ENCODE assay signal across 26 mouse cellular contexts in the genomic region with DNA sequence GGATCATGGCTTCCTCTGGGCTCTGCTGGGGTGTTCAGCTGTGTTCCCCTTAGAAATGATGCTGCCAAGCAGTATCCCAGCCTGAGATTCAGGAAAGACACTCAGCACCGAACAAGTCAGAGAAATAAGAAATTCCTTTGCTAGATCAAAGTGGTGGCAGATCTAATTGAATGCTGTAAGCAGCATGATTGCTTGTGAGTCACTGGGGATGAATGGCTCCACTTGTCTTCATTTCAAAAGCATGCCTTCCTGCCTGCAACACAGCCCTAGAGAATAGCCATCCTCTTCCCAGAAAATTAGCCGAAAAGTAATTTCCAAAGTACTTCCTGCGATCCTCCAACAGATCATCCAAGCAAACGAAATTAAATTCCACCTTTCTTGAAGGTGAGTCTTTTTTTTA.
DNase-seq lines count a peak whose midpoint lies in the region; ATAC-seq and TF ChIP-seq lines count a peak whose summit lies in the region.
"Had no signal": no experiment of that assay in that cellular context is flagged by ENCODE, and none has a peak within 500 bp of the region (broad histone marks: within the 10 kb centered on the region; RNA-seq: fewer than 3 reads in every experiment).

No protein-coding gene starts in this region.

- ATAC-seq in hindbrain, postnatal 0 days, result no peak
- no peak for ATAC-seq in hindbrain, embryonic 13.5 days (ENCODE audit: low FRiP score)
- ATAC-seq: CD4-positive, CD25-positive, alpha-beta regulatory T cell, adult 4 months; forebrain, embryonic 14.5 days; forebrain, postnatal 0 days; intestine, embryonic 15.5 days had no signal

- H3K4me2 ChIP-seq in hindbrain, postnatal 0 days (ENCODE audit: low read depth, low read length), result no peak overlapping the region
- no peak overlapping the region for H3K4me2 ChIP-seq in hindbrain, embryonic 13.5 days
- H3K4me2 ChIP-seq: embryonic facial prominence, embryonic 15.5 days; heart, embryonic 13.5 days; hindbrain, embryonic 15.5 days; intestine, embryonic 15.5 days had no signal

- no peaks in the 10 kb centered on the region for H3K9me3 ChIP-seq in hindbrain, postnatal 0 days (ENCODE audit: low read length)
- H3K9me3 ChIP-seq in hindbrain, embryonic 13.5 days, result no peaks in the 10 kb centered on the region
- H3K9me3 ChIP-seq: embryonic facial prominence, embryonic 15.5 days; heart, embryonic 13.5 days; hindbrain, embryonic 15.5 days; intestine, embryonic 15.5 days had no signal

- H3K27me3 ChIP-seq in hindbrain, postnatal 0 days (ENCODE audit: insufficient read depth, low read length), result no peaks in the 10 kb centered on the region
- H3K27me3 ChIP-seq in hindbrain, embryonic 13.5 days, result no peaks in the 10 kb centered on the region
- H3K27me3 ChIP-seq: embryonic facial prominence, embryonic 15.5 days; heart, embryonic 13.5 days; hindbrain, embryonic 15.5 days; intestine, embryonic 15.5 days had no signal

- no peak overlapping the region for H3K4me3 ChIP-seq in hindbrain, postnatal 0 days (ENCODE audit: low read length)
- H3K4me3 ChIP-seq in hindbrain, embryonic 13.5 days, result no peak overlapping the region
- H3K4me3 ChIP-seq: embryonic facial prominence, embryonic 15.5 days; heart, embryonic 13.5 days; hindbrain, embryonic 15.5 days; intestine, embryonic 15.5 days had no signal

- H3K9ac ChIP-seq in hindbrain, postnatal 0 days (replicated peaks; ENCODE audit: low read length), result no peak overlapping the region
- H3K9ac ChIP-seq in hindbrain, embryonic 13.5 days, result no peak overlapping the region
- H3K9ac ChIP-seq: embryonic facial prominence, embryonic 15.5 days; forebrain, postnatal 0 days; heart, embryonic 13.5 days; hindbrain, embryonic 15.5 days; intestine, embryonic 15.5 days had no signal

- peak; percentile 10 for DNase-seq in hindbrain, postnatal 0 days (ENCODE audit: low spot score)
- peak; percentile 88 for DNase-seq in Muller cell, postnatal 12 days (ENCODE audit: inconsistent ontology term)
- peak; percentile 36 for DNase-seq in brain, adult 2 months (ENCODE audit: low read depth, low spot score)
- no peak for DNase-seq in adrenal gland, adult (ENCODE audit: inconsistent age in 2 of 2, low spot score in 1 of 2)
- no peak for DNase-seq in layer of hippocampus, adult 8-10 months (ENCODE audit: low spot score in 2 of 2)
- DNase-seq: adrenal gland, adult 8-10 months; adrenal gland, postnatal 25 days; cerebellum, adult 11-12 months; cerebellum, adult 8-10 months; cerebellum, postnatal 10 days; cerebellum, postnatal 36 days; embryo, embryonic 11 days; forebrain, postnatal 0 days; gastrocnemius, postnatal 25 days; heart, adult 18-20 months; heart, postnatal 14 days; heart, postnatal 4 days; kidney, adult 11 months; kidney, adult 8-10 months had no signal

- H3K36me3 ChIP-seq in hindbrain, postnatal 0 days (ENCODE audit: insufficient read depth, low read length), result no peaks in the 10 kb centered on the region
- H3K36me3 ChIP-seq in hindbrain, embryonic 13.5 days, result no peaks in the 10 kb centered on the region
- H3K36me3 ChIP-seq: embryonic facial prominence, embryonic 15.5 days; heart, embryonic 13.5 days; hindbrain, embryonic 15.5 days; intestine, embryonic 15.5 days had no signal

- TF ChIP-seq CTCF in hindbrain, postnatal 0 days (IDR thresholded peaks at IDR 0.05; ENCODE audit: low read depth), result no peak

- 60% methylated on average over 4 of the region's 4 CpGs for WGBS in hindbrain, postnatal 0 days
- 75% methylated on average over 4 of the region's 4 CpGs for WGBS in hindbrain, embryonic 13.5 days

- no peak overlapping the region for H3K27ac ChIP-seq in hindbrain, postnatal 0 days
- H3K27ac ChIP-seq in hindbrain, embryonic 13.5 days, result no peak overlapping the region
- H3K27ac ChIP-seq: embryonic facial prominence, embryonic 15.5 days; heart, embryonic 13.5 days; hindbrain, embryonic 15.5 days; intestine, embryonic 15.5 days had no signal

- H3K4me1 ChIP-seq in hindbrain, postnatal 0 days (ENCODE audit: insufficient read depth, low read length), result no peaks in the 10 kb centered on the region
- H3K4me1 ChIP-seq in hindbrain, embryonic 13.5 days (replicated peaks), result no peaks in the 10 kb centered on the region
- H3K4me1 ChIP-seq: embryonic facial prominence, embryonic 15.5 days; heart, embryonic 13.5 days; hindbrain, embryonic 15.5 days; intestine, embryonic 15.5 days had no signal

Comparison
In these comparisons a context has a peak if more than half of its experiments do, and no peak if none do; other contexts are left out.
1. DNase-seq: peak in hindbrain, postnatal 0 days (single experiment), Muller cell, postnatal 12 days (single experiment) and brain, adult 2 months (single experiment); none in adrenal gland, adult (0 of 2) and layer of hippocampus, adult 8-10 months (0 of 2).